Mouse (Mus musculus): ENCODE results near the gene Zranb1.

- TF ChIP-seq EP300 (IDR thresholded peaks at IDR 0.05; ENCODE audit: low read depth) (no peak), CTCF (IDR thresholded peaks at IDR 0.05; ENCODE audit: low read depth) (no peak)
These were observed 84.6 kb downstream of the Zranb1 start for GRCm38 (mm10) chr7:133015416-133016070.

Measured in liver, postnatal 0 days (tissue).